Mouse (Mus musculus) left cerebral cortex, adult 18-20 months (tissue): Measurements from ENCODE around the gene Timp3. TPM values are rescaled to one million over a fixed set of nuclear protein-coding genes. Genes with fewer than 3 reads are reported as not detected.

Source experiments
- DNase-seq, 2 experiments: peaks; one replicate each; pipeline ENCODE4 v3.0.0; 2021 to 2022; ENCODE audit warnings: low spot score in 2 of 2, mixed read lengths in 1 of 2
- total RNA-seq, 2 experiments: library from RNA; stranded (reverse); gene quantifications; 2 replicates each; pipeline ENCODE4 v1.2.3; 2021

The Timp3 gene
- total RNA-seq, 2 experiments from 2014 or later, result 58.8 to 67.6 TPM

DNA sequence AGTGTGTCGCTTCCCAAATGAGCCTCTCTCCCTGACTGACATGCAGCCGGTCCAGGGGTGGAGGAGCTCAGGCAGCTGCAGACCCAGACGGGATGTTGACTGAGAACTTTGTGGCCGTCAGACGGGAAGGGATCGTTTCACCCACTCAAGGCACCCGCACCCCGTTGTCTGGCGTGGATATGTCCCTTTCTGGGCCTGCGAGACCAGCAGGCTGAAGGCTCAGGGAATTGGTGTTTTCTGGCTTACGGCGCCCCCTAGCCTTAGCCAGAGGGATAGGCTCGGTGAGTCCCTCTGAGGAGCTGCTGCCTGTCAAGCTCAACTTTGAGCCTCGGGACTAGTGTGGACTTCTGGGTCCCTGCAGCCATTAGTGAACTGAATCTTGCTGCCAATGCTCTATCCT lies 4.1 kb upstream of the Timp3 start:
- peak; percentile 69 to 76 for DNase-seq

DNA sequence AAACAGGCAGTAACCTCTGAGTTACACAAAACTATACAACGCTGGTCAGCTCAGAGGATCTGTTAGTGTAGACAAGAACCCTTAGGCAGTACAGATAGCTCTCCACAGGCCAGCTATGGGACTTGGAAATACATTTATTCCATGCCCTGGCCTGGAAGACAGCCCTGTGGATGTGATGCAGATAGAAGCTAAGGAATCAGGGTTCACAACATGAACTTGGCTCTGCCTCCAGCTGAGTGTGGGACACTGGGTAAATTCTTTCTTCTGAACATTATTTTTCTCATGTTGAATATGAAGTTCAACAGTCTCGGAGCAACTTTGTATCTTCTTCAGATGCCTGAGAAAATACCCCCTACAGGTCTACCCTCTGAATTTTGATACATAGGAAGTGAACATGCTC lies 2.9 kb upstream of the Timp3 start:
- DNase-seq, result no peak

DNA sequence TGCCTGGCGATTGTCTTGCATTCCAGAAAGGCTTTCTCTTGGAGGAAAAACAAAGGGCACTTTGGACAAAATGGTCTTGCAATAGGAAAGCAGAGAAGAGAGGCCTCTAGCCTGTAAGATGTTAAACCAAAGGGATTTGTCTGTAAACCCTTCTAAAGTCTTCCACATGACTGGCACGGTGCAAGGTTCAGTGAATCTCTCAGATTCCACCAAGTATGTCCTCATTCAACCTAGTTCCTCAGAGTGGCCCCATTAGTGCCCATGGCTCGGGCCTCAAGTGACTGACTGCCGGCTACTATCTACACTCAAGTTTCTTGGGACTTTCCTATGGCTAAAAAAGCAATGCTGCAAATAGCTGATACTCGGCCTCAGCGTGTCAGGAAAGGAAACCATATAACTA lies 1.8 kb upstream of the Timp3 start:
- no peak for DNase-seq

DNA sequence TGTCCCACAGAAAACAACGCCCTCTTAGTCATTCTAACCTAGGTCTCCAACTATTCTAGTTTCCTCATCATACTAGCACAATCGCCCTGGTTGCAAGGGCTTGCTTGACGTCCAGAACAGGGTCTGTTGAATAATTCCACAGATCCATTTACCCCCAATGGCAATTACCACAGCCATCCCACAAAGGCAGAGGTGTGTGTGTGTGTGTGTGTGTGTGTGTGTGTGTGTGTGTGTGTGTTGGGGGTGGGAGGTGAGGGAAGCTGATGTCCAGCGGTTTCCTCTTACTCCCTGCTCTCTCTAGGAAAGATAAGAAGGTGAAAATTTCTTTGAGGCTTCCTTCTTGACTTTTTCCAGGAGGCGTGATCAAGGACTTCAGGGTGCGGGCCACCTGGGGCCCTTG lies 377 bp upstream of the Timp3 start:
- no peak for DNase-seq

DNA sequence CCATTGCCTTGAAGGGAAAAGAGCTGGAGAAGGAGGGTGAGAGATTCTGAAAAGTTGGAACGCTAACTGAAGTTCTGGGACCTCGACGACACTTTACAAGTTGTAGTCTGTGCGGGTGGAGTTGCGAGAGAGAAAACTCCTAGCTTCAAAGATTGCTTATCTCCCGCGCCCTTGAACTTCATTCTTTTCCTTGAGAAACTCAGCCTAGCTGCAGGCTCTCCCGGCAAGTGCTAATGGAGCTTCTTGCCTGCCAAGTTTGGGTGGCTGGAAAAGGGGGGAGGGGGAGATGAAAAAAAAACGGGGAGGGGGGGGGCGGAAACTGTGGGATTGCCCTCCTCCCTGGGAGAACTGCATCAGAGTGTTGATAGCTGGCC lies 932 bp downstream of the Timp3 start:
- DNase-seq, result no peak

DNA sequence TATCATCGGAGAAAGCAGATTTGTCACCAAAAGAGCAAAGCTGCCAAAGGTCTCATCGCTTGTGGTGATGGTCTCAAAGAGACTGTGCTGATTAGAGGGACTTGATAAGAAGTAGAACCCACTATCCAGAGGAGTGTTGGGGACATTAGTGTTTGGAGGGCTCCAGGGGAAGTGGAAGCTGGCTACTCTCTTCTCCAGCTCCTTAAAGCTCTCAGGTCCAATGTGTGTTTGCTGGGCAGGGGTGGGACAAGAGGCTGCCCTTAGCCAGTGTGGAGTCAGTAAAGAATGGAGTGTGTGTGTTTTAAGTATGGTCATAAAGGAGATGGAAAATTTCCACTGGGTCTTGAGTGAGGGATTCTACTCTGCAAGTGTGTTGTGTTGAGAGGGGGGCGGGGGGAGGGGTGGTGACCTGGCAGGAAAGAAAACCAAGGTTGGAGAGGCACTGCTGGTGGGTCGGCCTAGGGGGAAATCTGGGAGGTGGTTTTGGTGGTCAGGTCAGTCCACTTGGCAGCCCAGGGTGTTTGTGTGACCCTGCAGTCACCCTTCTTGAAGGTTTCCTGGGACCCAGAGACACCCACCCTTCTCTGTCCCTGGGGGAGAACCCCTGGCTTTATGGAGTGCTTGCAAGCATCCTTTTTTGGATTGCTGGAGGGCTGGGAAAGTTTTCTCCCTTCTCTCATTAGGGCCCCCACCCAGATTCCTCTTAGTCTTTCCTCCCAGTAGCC lies 1.6 kb downstream of the Timp3 start:
- DNase-seq, result no peak

DNA sequence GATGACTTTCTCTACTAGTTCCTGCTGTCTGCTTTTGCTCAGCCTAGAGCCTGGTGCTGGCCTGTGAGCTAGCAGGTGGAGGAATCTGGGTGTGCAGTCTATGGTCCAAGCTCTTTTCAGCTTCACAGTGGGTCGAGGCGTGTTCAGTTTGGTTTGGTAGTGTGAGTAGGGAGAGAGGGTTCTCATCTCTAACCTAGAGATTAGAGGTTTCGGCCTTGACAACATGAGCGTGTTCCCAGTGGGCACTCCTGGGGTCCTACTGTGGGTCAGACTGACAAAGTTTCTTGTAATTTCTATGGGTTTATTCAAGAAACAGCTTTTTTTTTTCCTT lies 2.1 kb downstream of the Timp3 start:
- no peak for DNase-seq

DNA sequence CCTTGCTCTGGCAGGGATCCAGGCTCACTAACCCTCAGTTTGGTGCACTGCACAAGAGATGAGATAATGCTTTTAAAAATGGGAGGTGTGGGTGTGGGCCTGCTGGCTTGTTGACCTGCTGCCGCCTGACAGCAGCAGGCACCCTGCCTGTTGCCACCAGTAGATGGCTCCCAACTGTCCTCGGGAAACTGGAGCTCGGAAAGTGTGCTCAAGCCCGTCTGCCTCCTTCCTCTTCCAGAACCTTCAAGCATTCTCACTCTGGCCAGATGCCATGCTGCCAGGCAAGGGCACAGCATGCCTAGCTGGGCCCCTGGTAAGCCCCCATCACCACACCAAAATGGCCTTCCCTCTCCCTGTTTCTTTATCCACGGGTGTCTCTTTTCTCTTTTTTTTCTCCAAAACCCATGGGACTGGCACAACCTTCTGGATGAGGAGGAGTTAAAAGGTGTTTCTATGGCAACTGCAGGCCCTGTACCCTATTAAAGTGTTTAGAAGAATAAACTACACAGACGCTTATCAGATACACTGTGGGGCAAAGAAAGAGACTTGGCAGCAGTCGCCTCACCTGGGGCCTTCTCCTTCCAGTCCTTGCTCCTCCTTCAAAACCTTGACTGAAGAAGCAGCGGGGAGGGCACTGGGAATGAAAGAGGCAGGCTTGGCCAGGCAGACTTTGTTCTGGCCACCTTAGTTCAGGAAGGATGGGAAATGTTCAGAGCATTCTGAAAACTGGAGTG lies 2.8 kb downstream of the Timp3 start:
- peak; percentile 73 to 74 for DNase-seq

DNA sequence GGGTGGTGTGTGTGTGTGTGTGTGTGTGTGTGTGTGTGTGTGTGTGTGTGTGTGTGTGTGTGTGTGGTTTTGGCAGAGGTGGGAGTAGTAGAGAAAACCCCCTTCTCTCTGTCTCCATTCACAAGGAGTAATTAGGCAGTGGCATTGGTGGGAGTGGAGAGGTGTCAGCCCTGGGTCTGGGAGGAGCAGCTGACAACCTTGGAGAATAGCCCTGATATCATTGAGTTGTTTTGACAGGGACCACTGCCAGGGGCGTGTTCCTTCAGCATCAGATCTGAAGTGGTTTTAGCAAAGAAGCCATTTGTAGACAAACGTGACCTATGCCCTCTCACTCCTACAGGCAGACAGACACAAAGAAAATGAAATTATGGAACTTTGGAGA lies 3.3 kb downstream of the Timp3 start:
- DNase-seq, result no peak

DNA sequence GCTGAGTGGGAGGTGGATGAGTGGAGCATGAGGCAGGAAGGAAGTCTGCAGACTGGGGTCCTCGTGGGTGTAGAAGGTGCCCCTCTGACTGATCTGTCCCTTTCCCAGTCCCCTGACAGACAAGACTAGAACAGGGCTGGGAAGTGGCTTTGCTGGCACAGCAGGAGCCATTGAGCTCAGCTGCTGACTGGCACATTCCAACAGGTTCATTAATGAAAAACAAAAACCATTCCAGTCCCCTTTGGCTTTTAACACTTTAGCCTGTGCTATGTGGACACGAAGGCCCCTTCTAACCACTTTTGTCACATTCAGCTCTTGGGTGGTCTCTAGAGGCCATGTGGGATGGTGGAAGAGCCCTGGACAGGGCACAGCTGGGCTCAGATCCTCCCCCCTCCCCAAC lies 4.4 kb downstream of the Timp3 start:
- DNase-seq, result no peak

DNA sequence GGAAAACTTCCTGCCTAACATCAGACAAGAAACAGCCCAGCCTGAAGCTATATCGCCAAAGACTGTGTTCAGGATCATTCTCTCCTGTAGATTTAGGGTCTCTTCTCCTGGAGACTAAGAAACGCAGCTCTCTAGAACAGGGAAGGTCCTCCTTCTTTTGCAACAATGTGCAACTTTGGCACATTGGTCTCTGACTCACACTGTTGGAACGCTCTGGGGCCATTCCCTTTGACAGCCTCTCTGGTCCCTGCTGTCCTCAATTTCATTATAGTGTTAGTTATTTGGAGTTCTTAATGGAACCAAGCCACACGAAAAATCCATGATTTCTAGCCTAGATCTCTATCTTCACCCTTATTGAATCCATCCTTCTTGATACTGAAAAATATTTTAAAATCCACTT lies 7.1 kb downstream of the Timp3 start:
- DNase-seq, result no peak

DNA sequence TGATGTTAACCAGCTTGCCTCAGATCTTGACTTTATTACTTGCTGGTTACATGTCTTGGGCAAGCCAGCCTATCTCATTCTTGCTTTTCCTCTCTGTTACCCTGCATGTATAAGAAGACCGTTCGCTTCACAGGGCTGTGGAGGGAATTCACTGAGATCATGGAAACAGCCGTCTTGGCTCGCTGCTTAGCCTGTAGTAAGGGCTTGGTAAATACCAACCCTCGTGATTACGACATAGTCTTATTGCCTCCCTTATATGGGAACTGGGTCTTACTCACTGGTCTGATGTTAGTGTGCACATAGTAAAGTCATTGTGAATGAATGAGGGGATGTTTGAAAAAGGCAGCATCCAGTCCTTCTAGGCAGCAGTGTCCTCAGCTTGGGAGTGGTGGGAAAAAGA lies 10.4 kb downstream of the Timp3 start:
- no peak for DNase-seq

DNA sequence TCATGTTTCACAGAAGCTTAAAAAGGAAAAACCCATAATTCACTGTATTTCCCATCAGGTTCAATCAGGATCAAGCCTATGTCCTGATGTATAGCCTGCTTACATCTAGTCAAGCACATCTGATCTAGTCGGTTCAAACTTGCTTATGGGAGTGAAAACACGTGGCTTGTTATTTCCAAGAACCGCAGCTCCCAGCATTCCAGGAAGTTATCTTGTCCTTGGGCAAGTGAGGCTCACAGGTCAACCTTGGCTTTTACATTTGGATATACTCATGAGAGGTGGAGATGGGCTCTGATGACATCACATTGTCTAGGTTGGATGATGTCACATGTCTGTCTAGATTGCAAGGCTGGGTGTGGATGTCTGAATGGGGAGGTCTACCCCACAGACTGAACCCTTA lies 12.8 kb downstream of the Timp3 start:
- no peak for DNase-seq

DNA sequence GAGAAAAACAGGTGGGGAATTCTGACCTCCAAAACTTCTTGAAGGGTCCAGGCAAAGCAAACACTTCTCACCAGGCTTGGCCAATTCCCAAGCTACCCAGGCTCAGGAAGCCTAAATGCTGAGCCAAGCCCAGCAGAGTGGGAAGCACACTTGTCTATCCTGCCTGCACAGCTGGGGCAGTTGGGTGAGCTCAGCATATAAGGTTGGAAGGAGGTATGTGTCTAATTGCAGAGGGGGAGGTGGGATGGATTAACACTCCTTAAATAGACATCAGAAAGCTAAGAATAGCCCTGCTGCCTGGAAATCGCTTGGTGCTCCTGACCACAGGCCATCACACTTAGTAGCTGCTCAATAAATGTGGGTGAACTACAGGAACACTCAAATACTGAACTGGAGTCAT lies 13.3 kb downstream of the Timp3 start:
- no peak for DNase-seq

DNA sequence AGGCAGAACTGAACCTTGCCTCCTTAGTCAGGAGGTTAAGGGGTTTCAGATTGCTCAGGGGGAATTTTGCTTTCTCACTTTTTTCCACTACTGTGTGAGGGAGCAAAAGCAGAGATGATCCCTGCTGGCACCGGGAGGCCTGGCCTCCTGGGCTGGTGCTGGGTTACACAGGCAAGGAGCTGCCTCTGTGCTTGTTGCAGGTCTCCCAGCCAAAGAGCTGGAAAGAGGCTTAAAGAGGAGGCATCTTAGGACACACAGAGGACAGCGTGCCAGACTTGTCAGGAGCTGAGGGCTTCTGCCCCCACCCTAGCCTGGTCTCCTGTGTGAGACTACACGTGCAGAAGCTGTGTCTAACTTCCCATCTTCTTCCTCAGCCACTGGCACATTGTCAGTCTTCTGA lies 15.3 kb downstream of the Timp3 start:
- no peak for DNase-seq

DNA sequence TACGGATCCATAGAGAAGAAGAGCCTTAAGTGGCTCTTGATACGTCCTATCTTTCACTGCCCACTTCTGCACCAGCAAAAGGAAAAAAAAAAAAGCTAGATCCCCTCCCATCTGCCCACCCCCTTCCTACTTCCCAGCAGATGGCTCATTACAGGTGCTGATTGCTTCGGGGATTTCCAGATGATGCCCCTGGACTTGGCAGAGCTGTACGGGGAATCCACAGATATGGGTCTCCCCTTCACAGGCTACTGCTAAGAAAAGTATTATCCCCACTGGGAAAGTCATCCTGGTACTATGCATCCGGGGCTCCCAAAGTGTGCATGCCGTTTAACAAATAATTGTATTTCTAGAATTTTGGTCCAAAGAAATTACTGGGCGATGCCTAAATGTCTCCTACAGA lies 17.5 kb downstream of the Timp3 start:
- DNase-seq, result no peak

DNA sequence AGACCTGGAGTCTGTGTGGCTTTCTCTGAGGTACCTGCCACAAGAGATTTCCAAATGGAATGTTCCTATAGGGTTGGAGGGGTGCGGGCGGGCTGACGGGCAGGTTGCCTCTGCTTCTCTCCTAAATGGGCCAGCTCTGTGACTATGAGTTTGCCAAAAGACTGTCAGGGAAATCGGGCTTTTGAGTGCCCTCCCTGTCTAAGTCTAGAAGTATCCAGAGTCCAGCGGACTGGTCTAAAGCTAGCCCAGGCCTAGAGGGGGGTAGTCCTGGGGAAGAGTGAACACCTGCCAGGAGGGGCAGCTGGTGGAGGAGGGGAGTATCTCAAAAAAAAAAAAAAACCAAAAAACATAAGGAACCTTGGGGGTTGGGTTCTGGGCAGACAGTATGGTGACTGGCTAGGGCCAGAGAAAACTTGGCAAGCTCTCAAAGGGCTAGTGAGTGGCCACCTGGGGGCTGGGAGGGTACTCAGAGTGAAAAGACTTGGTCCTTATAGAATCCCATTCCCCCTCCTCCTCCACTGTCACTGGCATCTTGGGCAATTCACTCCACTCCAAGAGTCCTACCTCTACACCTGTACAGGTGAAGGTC lies 18.5 kb downstream of the Timp3 start:
- DNase-seq, result no peak

DNA sequence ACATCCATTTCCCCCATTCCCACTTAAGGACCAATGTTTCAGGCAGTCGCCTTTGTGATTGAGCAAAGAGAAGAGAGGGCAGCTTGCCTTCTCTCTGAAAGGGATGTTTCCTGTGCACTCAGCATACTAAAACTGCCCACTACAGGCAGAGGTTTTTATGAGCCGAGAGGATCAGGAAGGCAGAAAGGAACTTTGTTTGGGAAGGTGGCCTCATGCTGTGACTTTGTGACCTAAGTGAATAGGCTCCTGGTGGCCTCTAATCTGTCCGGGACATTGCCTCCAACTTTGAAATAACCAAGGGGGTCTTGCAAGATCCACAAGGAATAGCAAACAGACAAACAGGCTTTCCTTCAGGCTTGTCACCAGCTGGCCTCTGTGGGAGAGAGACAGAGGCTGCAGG lies 19.4 kb downstream of the Timp3 start:
- no peak for DNase-seq

DNA sequence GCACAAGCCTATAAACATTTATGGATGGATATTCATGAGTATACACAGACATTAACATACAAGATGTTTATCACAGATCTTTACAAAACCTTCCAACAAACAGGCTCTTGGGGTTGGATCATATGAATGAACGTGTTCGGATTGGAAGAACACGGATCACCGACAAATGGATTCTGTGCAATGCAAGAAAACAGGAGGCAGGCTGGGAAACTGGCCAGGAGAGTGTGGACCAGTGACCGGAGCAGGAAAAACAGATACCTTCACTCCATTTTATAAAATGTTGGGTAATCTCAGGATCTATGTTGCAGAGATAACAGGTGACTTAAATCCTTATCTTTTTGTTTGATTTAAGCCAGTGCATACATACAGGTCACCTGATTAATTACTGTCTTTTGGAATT lies 20.0 kb downstream of the Timp3 start:
- no peak for DNase-seq

DNA sequence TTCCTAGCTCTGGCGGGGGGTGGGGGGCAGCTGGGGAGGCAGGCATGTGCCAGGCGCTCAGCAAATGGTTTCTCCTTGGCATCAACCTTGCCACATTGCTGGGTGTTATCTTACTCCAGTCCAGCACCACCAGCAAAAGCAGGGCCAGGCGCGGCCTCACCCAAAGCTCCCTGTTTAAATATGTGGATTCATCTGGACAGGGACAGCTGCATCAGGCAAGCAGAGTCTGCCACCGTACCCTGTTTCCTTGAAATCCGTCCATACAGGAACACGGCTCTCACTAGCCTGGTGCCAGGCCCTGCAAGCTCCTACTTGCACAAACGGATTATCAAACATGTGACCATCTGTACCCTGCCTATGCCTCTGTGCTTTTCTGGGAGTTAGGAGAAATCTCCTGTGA lies 21.0 kb downstream of the Timp3 start:
- DNase-seq, result no peak

DNA sequence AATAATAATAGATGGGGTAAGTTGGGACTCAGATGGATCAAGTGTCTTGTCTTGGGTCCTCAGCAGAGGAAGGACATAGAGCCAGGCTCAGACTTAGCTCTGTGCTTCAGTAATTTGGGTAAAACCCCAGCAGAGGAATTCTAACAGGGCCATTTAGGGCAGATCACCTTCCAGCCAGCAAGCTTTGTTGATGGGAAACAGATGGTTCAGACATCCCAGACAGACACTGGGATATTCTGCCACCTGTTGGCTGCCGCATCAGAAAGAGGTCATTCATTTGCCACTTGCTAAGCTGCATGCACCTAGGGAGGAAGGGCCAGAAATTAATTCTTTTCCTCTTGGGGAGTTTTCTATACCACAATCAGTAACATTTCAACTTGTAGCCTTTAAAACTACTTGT lies 21.8 kb downstream of the Timp3 start:
- no peak for DNase-seq

DNA sequence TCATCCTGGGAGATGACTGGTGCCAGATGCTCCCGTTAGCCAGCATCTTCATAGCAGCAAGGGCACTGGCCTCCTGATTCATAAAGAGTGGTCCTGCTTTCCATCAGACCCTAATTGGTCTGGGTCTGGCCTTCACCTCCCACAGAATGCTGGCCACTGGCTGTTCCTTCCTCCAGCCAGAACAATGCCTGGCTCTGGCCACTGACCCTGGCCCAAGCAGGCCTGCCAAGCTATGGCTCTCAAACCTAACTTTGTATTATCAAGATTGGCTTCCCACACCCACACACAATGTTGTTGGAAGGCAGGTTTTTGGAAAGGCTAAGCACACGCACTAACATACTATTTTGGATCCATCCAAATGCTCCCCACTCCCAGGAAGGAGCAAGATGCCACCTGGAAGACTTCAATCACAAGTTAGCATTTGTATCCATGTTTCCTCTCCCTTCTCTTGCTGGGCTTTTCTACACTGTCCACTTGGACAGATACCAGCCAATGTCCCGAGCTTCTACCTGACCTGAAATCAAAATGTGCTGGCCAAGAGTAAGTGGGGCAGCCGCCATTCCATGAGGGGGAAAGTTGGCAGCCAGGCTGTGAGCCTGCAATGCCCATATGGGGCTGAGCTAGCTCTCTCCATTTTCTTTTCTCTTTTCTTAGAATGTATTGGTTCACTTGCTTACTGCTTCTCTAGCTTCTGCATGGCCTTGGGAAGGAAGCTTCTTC lies 23.3 kb downstream of the Timp3 start:
- no peak for DNase-seq
